Mouse (Mus musculus): ENCODE results near the gene Fam131b.

Fam131b gene

DNA sequence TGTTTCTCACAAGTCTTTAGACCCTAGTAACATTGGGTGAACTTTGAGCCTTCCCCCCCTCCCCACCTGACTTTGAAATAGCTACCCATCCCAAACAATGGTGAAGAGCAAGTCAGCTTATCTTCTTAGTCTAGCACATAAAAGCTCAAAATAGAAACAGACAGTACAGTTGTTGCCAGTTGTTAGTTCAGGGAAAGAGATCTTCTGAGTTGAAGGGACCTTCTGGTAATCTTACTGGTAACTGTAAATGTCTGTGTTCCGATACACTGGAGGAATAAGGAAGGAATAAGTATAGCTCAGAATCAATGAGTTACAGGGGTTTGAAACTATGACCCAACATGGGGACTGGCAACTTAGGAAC lies 28.0 kb upstream of the Fam131b start:
- Histone ChIP-seq H3K27me3 (ENCODE audit: insufficient read depth, low read length) (peaks cover 73% of the 10 kb centered on the region), H3K36me3 (ENCODE audit: insufficient read depth, low read length) (peaks cover 16% of the 10 kb centered on the region), H3K9me3 (ENCODE audit: low read length) (no peaks in the 10 kb centered on the region), H3K4me3 (replicated peaks; ENCODE audit: low read length) (no peak overlapping the region), H3K4me1 (replicated peaks; ENCODE audit: low read depth, low read length) (peaks cover 39% of the 10 kb centered on the region)
- TF ChIP-seq POU5F1 (IDR thresholded peaks at IDR 0.05; ENCODE audit: borderline replicate concordance, low read length) = no peak
- no peak for TF ChIP-seq NANOG (IDR thresholded peaks at IDR 0.05; ENCODE audit: borderline replicate concordance, low read length)
- TF ChIP-seq CTCF (conservative IDR thresholded peaks at IDR 0.05; ENCODE audit: low read length) = no peak

DNA sequence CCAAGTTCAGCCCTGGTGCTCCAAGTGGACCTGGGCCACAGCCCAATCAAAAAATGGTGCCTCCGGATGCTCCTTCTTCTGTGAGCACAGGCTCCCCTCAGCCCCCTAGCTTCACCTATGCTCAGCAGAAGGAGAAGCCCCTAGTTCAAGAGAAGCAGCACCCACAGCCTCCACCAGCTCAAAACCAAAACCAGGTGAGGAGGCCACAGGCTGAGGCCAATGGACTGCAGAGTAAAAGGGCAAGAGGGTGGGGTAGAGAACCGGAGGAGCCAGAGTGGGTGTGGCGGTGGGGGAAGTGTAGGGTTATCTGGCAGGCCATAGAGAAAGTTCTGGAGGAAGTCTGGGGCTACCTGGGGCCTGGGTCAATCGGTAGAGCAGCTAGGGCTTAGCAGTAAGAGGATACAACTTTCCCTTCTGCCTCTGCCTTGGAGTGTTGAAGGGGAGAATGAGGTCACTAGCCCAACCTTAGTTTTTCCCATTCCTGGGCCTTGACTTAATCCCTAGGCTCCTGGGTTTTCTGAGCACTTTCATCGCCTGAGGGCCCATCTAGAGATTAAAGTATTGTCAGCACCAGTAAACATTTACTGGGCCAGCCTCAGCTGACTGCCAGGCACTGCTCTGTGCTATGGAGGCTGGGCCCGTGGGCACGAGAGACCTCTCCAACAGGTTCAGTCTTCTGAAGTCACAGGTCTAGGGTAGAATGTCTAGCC lies 27.5 kb upstream of the Fam131b start:
- Histone ChIP-seq H3K4me1 (replicated peaks; ENCODE audit: low read depth, low read length) (peaks cover 34% of the 10 kb centered on the region), H3K9me3 (ENCODE audit: low read length) (no peaks in the 10 kb centered on the region), H3K27me3 (ENCODE audit: insufficient read depth, low read length) (peaks cover 71% of the 10 kb centered on the region), H3K36me3 (ENCODE audit: insufficient read depth, low read length) (peaks cover 12% of the 10 kb centered on the region), H3K4me3 (replicated peaks; ENCODE audit: low read length) (no peak overlapping the region)
- TF ChIP-seq NANOG (IDR thresholded peaks at IDR 0.05; ENCODE audit: borderline replicate concordance, low read length) = no peak
- TF ChIP-seq POU5F1 (IDR thresholded peaks at IDR 0.05; ENCODE audit: borderline replicate concordance, low read length) = no peak
- no peak for TF ChIP-seq CTCF (conservative IDR thresholded peaks at IDR 0.05; ENCODE audit: low read length)

DNA sequence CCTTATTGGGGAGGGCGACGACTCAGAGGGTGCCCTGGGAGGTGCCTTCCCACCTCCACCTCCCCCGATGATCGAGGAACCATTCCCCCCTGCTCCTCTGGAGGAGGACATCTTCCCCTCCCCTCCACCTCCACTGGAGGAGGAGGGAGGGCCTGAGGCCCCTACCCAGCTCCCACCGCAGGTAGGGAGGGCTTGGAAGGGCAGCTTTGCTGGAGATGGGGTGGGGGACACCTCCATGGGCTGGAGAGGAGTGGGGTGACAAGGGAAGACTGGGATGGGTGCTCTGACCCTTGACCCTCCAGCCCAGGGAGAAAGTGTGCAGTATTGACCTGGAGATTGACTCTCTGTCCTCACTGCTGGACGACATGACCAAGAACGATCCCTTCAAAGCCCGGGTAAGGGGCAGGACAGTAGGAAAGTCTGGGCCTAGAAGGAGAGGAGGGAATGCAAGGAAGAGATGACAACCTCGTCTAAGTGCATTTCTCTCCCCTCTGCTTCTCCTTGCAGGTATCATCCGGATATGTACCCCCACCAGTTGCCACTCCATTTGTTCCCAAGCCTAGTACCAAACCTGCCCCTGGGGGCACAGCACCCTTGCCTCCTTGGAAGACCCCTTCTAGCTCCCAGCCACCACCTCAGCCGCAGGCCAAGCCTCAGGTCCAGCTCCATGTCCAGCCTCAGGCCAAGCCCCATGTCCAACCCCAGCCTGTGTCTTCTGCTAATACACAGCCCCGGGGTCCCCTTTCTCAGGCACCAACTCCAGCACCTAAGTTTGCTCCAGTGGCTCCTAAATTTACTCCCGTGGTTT lies 26.7 kb upstream of the Fam131b start:
- Histone ChIP-seq H3K9me3 (ENCODE audit: low read length) (no peaks in the 10 kb centered on the region), H3K4me1 (replicated peaks; ENCODE audit: low read depth, low read length) (peaks cover 30% of the 10 kb centered on the region), H3K27me3 (ENCODE audit: insufficient read depth, low read length) (peaks cover 66% of the 10 kb centered on the region), H3K36me3 (ENCODE audit: insufficient read depth, low read length) (peaks cover 7% of the 10 kb centered on the region), H3K4me3 (replicated peaks; ENCODE audit: low read length) (peak overlapping the region; percentile 85)
- TF ChIP-seq CTCF (conservative IDR thresholded peaks at IDR 0.05; ENCODE audit: low read length) (no peak), NANOG (IDR thresholded peaks at IDR 0.05; ENCODE audit: borderline replicate concordance, low read length) (no peak), POU5F1 (IDR thresholded peaks at IDR 0.05; ENCODE audit: borderline replicate concordance, low read length) (no peak)

DNA sequence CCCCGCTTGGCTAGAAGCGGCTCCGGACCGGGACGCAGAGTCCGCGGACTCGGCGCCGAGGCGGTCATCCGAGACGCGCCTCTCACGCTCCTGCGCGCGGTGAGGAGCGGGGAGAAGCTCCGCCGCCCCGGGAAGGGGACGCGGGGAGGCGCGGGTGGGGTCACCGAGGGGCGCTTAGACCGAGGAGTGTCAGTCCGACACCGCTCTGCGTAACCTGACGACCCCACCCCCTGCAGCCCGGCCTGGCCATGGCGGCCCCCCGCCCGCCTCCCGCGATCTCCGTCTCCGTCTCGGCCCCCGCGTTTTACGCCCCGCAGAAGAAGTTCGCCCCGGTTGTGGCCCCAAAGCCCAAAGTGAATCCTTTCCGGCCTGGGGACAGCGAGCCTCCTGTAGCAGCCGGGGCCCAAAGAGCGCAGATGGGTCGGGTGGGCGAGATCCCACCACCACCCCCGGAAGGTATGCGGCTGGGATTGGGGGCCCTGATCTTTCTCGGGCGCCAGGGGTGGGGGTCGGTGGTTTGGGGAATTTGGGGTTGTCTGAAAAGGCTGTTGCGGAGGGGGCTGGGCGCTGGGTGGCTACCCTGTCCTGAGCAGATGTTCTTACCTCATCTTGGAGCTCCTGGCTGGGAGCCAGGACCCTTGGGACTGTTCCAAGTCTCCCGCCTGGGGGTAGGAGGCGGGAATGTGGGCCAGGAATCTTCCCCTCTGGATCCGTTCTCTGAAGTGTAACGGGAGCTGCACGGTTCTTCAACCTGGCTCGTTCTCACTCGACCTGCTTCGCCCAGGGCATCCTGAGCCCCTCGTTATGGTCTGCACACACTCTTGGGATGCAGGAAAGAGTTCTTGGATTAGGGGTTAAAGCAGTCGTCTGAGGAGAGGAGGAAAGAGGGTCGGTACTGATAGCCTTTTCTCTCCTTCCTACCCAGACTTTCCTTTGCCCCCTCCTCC lies 25.9 kb upstream of the Fam131b start:
- H3K9me3 ChIP-seq (ENCODE audit: low read length) = no peaks in the 10 kb centered on the region

DNA sequence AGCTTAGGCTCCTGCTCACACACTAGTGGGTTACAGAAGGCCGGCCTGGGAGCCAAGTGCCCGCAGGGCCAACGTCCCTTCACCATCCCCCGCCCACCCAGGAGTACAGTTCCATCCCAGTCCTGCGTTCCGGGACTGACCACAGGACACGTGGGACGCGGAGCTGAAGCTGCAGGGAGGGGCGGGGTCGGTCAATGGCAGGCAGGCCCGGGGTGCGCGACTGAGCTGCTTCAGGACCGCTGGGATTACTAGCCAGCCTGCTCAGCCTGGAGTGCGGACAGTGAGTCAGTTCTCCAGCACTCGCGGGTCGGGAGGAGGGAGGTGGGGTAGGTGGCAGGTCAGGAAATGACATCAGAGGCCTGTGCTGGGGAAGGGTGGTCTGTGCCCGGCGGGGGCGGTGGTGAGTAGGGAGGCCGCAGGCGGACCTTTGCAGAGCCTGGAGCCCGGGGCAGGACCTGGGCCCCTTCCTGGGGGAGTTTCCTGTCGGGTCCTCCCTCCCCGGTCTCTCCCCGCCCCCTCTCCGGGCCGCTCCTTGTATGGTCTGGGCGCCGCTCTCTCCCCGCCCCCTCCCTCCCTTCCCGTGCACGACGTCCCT lies 25.1 kb upstream of the Fam131b start, which contains the start of gene Zyx:
Zyx (plus strand) TSS at position 205 of the 595 bp plus-strand sequence.
- Histone ChIP-seq H3K4me1 (replicated peaks; ENCODE audit: low read depth, low read length) (peaks cover 30% of the 10 kb centered on the region), H3K27me3 (ENCODE audit: insufficient read depth, low read length) (peaks cover 57% of the 10 kb centered on the region), H3K36me3 (ENCODE audit: insufficient read depth, low read length) (no peaks in the 10 kb centered on the region; the same call in 1 of the 2 replicates), H3K9me3 (ENCODE audit: low read length) (no peaks in the 10 kb centered on the region), H3K4me3 (replicated peaks; ENCODE audit: low read length) (peak within 1 kb of the TSS; percentile 85)
- TF ChIP-seq NANOG (IDR thresholded peaks at IDR 0.05; ENCODE audit: borderline replicate concordance, low read length) = no peak
- TF ChIP-seq CTCF (conservative IDR thresholded peaks at IDR 0.05; ENCODE audit: low read length) = no peak
- no peak for TF ChIP-seq POU5F1 (IDR thresholded peaks at IDR 0.05; ENCODE audit: borderline replicate concordance, low read length)

More for the DNA sequence above, 25.9 kb upstream of the Fam131b start:
- H3K4me3 ChIP-seq (replicated peaks; ENCODE audit: low read length) = peak overlapping the region; percentile 85
- peaks cover 64% of the 10 kb centered on the region for H3K27me3 ChIP-seq (ENCODE audit: insufficient read depth, low read length)
- H3K4me1 ChIP-seq (replicated peaks; ENCODE audit: low read depth, low read length) = peaks cover 30% of the 10 kb centered on the region
- H3K36me3 ChIP-seq (ENCODE audit: insufficient read depth, low read length) = no peaks in the 10 kb centered on the region; the same call in 1 of the 2 replicates
- TF ChIP-seq POU5F1 (IDR thresholded peaks at IDR 0.05; ENCODE audit: borderline replicate concordance, low read length) (no peak), NANOG (IDR thresholded peaks at IDR 0.05; ENCODE audit: borderline replicate concordance, low read length) (no peak), CTCF (conservative IDR thresholded peaks at IDR 0.05; ENCODE audit: low read length) (no peak)

DNA sequence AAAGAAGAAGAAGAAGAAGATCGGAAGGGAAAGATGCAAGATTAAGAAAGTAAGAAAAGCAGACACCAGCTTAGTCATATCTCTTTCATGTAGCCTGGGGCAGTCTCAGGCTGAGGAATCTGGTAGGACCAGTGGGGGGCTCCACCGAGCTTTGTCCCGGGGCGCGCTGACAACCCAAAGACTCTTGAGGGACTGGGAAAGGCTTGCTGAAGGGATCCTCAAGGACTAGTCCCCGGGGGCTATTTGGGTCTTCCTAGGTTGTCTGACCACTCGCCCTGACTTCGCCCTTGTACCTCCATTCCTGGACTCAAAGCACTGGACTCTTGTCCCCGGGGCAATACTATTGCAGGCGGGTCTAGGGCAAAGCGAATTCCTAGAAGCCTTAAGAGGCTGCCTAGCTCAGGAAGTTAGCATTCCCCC lies 24.6 kb upstream of the Fam131b start:
- H3K4me3 ChIP-seq (replicated peaks; ENCODE audit: low read length) = peak overlapping the region; percentile 85
- H3K4me1 ChIP-seq (replicated peaks; ENCODE audit: low read depth, low read length) = peaks cover 30% of the 10 kb centered on the region
- peaks cover 55% of the 10 kb centered on the region for H3K27me3 ChIP-seq (ENCODE audit: insufficient read depth, low read length)
- no peaks in the 10 kb centered on the region for H3K9me3 ChIP-seq (ENCODE audit: low read length)
- TF ChIP-seq NANOG (IDR thresholded peaks at IDR 0.05; ENCODE audit: borderline replicate concordance, low read length) (no peak), POU5F1 (IDR thresholded peaks at IDR 0.05; ENCODE audit: borderline replicate concordance, low read length) (no peak), CTCF (conservative IDR thresholded peaks at IDR 0.05; ENCODE audit: low read length) (peak; percentile 14)
- no peaks in the 10 kb centered on the region; the same call in 1 of the 2 replicates for H3K36me3 ChIP-seq (ENCODE audit: insufficient read depth, low read length)

DNA sequence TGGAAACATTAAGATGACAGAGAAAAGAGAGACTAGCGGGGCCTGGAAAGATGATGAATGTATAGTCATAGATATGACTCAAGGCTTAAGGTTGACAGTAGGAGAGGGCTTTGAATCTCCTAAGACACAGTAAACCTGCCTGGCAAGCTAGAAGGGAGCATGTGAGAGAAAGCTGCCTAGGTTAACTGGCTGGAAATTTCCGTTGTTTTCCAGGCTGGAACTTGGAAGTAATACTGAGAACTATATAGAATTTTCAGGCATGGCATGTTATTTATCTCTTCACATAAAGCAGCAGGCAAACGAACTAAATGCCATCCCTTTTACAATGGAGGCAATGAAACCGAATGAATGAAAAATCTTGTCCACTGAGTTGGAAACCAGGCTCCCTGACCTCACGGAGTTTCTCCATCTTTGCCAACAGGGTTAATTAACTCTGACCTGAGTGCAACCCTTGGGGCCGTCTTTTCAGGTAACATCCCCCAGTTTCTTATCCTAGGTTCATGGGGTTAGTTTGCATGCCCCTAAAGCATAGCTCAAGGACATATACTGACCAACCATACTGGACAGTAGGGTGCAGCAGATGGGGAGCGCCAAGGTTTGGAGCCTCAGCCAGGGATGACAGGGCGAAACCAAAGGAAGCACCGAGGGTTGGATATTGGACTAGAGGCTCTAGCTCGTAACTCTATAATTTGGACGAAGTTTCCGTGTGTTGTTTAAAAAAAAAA lies 24.0 kb upstream of the Fam131b start:
- peak overlapping the region; percentile 85 for H3K4me3 ChIP-seq (replicated peaks; ENCODE audit: low read length)
- H3K4me1 ChIP-seq (replicated peaks; ENCODE audit: low read depth, low read length) = peaks cover 30% of the 10 kb centered on the region
- TF ChIP-seq POU5F1 (IDR thresholded peaks at IDR 0.05; ENCODE audit: borderline replicate concordance, low read length) (no peak), NANOG (IDR thresholded peaks at IDR 0.05; ENCODE audit: borderline replicate concordance, low read length) (no peak), CTCF (conservative IDR thresholded peaks at IDR 0.05; ENCODE audit: low read length) (no peak)
- no peaks in the 10 kb centered on the region for H3K9me3 ChIP-seq (ENCODE audit: low read length)
- H3K27me3 ChIP-seq (ENCODE audit: insufficient read depth, low read length) = peaks cover 53% of the 10 kb centered on the region
- no peaks in the 10 kb centered on the region; the same call in 1 of the 2 replicates for H3K36me3 ChIP-seq (ENCODE audit: insufficient read depth, low read length)

Data from E14TG2a.4 (cell line).